Mouse (Mus musculus): Measurements from ENCODE around the gene Ostf1. TPM values are rescaled to one million over a fixed set of nuclear protein-coding genes. Genes with fewer than 3 reads are reported as not detected.

The Ostf1 gene
- polyA plus RNA-seq, 1 experiment from 2014 or later: 45.8 TPM

DNA sequence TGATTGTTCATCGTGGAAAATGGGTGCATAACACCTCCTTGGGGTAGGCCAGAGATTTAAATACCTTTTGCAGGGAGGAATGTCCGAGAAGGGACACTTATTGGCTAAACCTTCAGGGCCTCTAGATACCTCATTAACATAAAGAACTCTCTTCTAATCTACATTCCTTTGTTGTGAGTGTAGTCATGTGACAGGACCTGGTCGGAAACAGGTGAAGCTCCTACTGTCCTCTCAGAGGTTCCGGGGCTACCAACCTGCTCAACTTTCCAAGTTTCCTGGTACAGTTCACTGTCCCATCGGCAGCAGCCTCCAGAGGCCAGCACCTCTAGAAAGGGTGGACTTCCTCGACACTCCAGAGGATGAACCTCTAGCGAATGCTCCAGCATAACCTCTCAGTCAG lies 24.4 kb upstream of the Ostf1 start:
- H3K9ac ChIP-seq: no peak overlapping the region
- ATAC-seq (ENCODE audit: insufficient number of reproducible peaks, insufficient read depth, low FRiP score, low TSS enrichment): no peak
- H3K4me3 ChIP-seq: no peak overlapping the region
- H3K4me1 ChIP-seq: no peaks in the 10 kb centered on the region
- no peaks in the 10 kb centered on the region for H3K9me3 ChIP-seq
- no peaks in the 10 kb centered on the region for H3K27me3 ChIP-seq
- 87% methylated on average over 7 of the region's 7 CpGs for WGBS
- no peak overlapping the region for H3K27ac ChIP-seq
- H3K36me3 ChIP-seq: no peaks in the 10 kb centered on the region
- no peak overlapping the region for H3K4me2 ChIP-seq (replicated peaks)

DNA sequence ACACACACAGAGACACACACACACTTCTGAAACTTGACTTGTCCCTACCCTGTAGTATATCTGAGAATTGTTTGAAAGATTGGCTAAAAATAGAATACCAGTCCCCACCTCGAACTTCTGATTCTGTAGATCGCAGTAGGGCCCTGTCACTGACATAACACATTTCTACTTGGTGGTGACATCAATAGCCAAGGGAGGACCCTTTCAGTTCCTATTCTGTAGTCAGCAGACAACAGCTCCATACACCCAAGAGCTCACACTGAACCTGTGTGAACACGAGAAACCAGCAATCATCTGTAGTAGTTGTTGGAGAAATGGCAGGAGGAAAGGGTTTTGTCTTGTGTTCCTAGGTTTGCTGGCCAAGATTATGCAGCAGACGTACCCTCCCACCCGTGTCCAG lies 23.4 kb upstream of the Ostf1 start:
- Histone ChIP-seq H3K27ac (no peak overlapping the region), H3K27me3 (no peaks in the 10 kb centered on the region), H3K4me1 (no peaks in the 10 kb centered on the region), H3K4me3 (no peak overlapping the region), H3K9me3 (no peaks in the 10 kb centered on the region), H3K36me3 (no peaks in the 10 kb centered on the region), H3K9ac (no peak overlapping the region), H3K4me2 (replicated peaks) (no peak overlapping the region)
- ATAC-seq (ENCODE audit: insufficient number of reproducible peaks, insufficient read depth, low FRiP score, low TSS enrichment): no peak
- 79% methylated on average over 5 of the region's 5 CpGs for WGBS

DNA sequence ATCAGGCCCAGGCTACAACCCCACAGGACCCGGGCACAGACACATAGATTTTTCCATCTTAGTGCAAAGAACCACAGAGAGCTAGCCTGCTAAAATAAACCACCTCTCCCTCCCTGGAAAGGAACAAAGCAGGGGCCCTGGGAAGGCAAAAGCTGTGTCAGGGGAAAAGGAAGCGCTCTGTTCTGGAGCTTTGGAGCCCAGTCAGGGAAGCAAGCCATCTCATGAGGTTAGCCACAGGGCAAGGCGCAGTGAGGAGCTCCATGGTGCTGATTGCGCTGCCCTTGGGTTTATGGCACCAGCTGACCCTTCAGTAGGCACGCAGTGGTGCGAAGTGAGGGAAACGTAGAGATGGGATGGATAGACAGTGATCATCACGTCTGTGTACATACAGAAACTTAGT lies 22.7 kb upstream of the Ostf1 start:
- 86% methylated on average over 8 of the region's 8 CpGs for WGBS
- ATAC-seq (ENCODE audit: insufficient number of reproducible peaks, insufficient read depth, low FRiP score, low TSS enrichment): no peak
- no peaks in the 10 kb centered on the region for H3K36me3 ChIP-seq

DNA sequence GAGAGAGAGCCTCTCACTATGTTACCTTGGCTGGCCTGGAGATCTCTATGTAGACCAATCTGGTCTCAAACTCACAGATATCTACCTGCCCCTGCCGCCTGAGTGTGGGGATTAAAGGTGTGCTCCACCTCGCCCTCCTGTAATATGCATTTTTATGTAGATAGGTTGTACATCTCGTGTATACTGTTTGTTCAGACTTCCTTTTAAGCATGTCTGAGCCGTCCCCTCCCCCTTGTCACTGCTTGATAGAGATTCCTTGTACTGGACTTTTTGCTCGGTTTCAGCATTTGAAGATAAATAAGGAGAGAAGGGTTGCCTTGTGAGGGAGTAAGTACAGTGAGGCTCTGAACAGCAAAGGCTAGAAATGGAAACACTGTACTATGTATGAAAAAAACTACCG lies 21.4 kb upstream of the Ostf1 start:
- no peaks in the 10 kb centered on the region for H3K36me3 ChIP-seq
- no peaks in the 10 kb centered on the region for H3K9me3 ChIP-seq
- H3K27me3 ChIP-seq: no peaks in the 10 kb centered on the region
- no peak overlapping the region for H3K4me2 ChIP-seq (replicated peaks)
- no peak overlapping the region for H3K4me3 ChIP-seq
- no peak overlapping the region for H3K27ac ChIP-seq
- ATAC-seq (ENCODE audit: insufficient number of reproducible peaks, insufficient read depth, low FRiP score, low TSS enrichment): no peak
- H3K9ac ChIP-seq: no peak overlapping the region
- 80% methylated on average over 6 of the region's 6 CpGs for WGBS
- H3K4me1 ChIP-seq: no peaks in the 10 kb centered on the region

More for the DNA sequence above, 22.7 kb upstream of the Ostf1 start:
- Histone ChIP-seq H3K4me3 (no peak overlapping the region), H3K9me3 (no peaks in the 10 kb centered on the region), H3K9ac (no peak overlapping the region), H3K4me2 (replicated peaks) (no peak overlapping the region), H3K4me1 (no peaks in the 10 kb centered on the region), H3K27ac (no peak overlapping the region), H3K27me3 (no peaks in the 10 kb centered on the region)

- no peaks in the 10 kb centered on the region for H3K36me3 ChIP-seq
- H3K4me3 ChIP-seq: no peak overlapping the region
- no peak overlapping the region for H3K4me2 ChIP-seq (replicated peaks)
- no peaks in the 10 kb centered on the region for H3K27me3 ChIP-seq
- H3K4me1 ChIP-seq: no peaks in the 10 kb centered on the region
- ATAC-seq (ENCODE audit: insufficient number of reproducible peaks, insufficient read depth, low FRiP score, low TSS enrichment): no peak
- H3K9me3 ChIP-seq: no peaks in the 10 kb centered on the region
- no peak overlapping the region for H3K27ac ChIP-seq
- 34% methylated on average over 4 of the region's 4 CpGs for WGBS
- no peak overlapping the region for H3K9ac ChIP-seq
Measured at GRCm38 (mm10) chr19:18652592-18652991, 21.0 kb upstream of the Ostf1 start.

- Histone ChIP-seq H3K4me3 (no peak overlapping the region), H3K27ac (no peak overlapping the region), H3K4me2 (replicated peaks) (no peak overlapping the region), H3K9ac (no peak overlapping the region), H3K9me3 (no peaks in the 10 kb centered on the region), H3K36me3 (no peaks in the 10 kb centered on the region), H3K27me3 (no peaks in the 10 kb centered on the region), H3K4me1 (no peaks in the 10 kb centered on the region)
- 73% methylated on average over 6 of the region's 6 CpGs for WGBS
- ATAC-seq (ENCODE audit: insufficient number of reproducible peaks, insufficient read depth, low FRiP score, low TSS enrichment): no peak
Measured at GRCm38 (mm10) chr19:18650473-18650872, 18.9 kb upstream of the Ostf1 start.

- Histone ChIP-seq H3K4me1 (no peaks in the 10 kb centered on the region), H3K36me3 (no peaks in the 10 kb centered on the region), H3K9ac (no peak overlapping the region), H3K27me3 (no peaks in the 10 kb centered on the region), H3K27ac (no peak overlapping the region), H3K4me3 (no peak overlapping the region), H3K4me2 (replicated peaks) (no peak overlapping the region), H3K9me3 (no peaks in the 10 kb centered on the region)
- no peak for ATAC-seq (ENCODE audit: insufficient number of reproducible peaks, insufficient read depth, low FRiP score, low TSS enrichment)
- WGBS: 84% methylated on average over 4 of the region's 4 CpGs
Measured at GRCm38 (mm10) chr19:18649955-18650354, 18.3 kb upstream of the Ostf1 start.

DNA sequence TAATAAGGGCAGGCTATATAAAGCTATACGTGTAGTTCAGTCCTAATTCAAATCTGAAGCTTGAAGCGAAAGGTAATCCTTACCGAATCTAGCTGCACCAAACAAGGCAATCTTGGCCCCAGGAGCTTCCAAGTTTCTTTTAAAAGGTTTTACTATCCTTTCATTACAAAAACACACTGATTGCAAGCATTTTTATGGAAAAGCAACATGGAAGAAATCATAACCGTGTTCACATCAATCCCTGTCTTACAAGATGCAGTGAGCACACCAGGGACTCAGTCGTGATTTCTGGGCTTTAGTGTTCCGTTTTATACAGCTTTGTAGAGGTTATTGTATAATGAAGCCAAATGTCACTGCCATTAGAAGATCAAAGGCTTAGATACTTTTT lies 16.9 kb upstream of the Ostf1 start:
- no peaks in the 10 kb centered on the region for H3K27me3 ChIP-seq
- no peak overlapping the region for H3K9ac ChIP-seq
- no peak overlapping the region for H3K4me3 ChIP-seq
- H3K4me2 ChIP-seq (replicated peaks): no peak overlapping the region
- H3K36me3 ChIP-seq: no peaks in the 10 kb centered on the region
- WGBS: 76% methylated on average over 6 of the region's 6 CpGs
- H3K27ac ChIP-seq: no peak overlapping the region
- no peaks in the 10 kb centered on the region for H3K9me3 ChIP-seq
- no peaks in the 10 kb centered on the region for H3K4me1 ChIP-seq
- no peak for ATAC-seq (ENCODE audit: insufficient number of reproducible peaks, insufficient read depth, low FRiP score, low TSS enrichment)

DNA sequence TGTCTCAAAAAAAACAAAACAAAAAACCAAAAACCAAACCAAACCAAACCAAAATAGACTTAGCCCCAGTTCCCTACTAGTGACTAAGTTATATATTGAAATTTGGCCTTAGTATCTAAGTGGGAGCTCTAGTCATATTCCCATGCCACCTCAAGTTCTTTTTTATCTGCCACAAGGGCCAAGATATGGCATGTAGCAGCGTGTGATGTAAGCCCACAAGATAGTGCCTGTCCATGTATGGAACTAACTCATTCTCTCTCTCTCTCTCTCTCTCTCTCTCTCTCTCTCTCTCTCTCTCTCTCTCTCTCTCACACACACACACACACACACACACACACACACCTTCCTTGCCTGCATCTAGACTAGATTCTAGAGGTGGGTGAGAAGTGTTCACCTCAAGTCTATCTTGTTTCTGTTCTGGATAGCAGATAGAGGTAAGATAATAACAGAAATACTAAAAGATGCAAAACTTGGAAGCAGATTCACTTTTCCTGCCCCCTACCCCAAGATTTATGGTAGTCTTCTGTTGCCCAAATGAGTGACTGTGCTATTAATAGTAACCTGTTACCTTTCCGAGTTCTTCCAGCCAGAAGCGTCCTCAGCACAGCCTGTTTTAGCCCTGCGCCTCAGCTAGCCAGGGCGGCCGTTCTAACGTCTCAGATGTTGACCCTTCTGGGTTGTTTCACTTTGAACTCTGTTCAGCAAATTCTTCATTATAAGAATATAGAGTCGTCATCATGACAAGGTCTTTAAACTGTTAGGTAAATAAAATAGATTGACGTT lies 16.3 kb upstream of the Ostf1 start:
- no peaks in the 10 kb centered on the region for H3K36me3 ChIP-seq
- H3K27ac ChIP-seq: no peak overlapping the region
- H3K4me1 ChIP-seq: no peaks in the 10 kb centered on the region
- H3K9me3 ChIP-seq: no peaks in the 10 kb centered on the region
- no peak overlapping the region for H3K4me3 ChIP-seq
- ATAC-seq (ENCODE audit: insufficient number of reproducible peaks, insufficient read depth, low FRiP score, low TSS enrichment): no peak
- H3K9ac ChIP-seq: no peak overlapping the region
- H3K27me3 ChIP-seq: no peaks in the 10 kb centered on the region
- no peak overlapping the region for H3K4me2 ChIP-seq (replicated peaks)
- WGBS: 65% methylated on average over 9 of the region's 9 CpGs

- H3K9me3 ChIP-seq: no peaks in the 10 kb centered on the region
- no peak overlapping the region for H3K4me3 ChIP-seq
- no peak overlapping the region for H3K27ac ChIP-seq
- H3K9ac ChIP-seq: no peak overlapping the region
- no peak overlapping the region for H3K4me2 ChIP-seq (replicated peaks)
- no peaks in the 10 kb centered on the region for H3K36me3 ChIP-seq
- H3K4me1 ChIP-seq: no peaks in the 10 kb centered on the region
- 70% methylated on average over 5 of the region's 5 CpGs for WGBS
- H3K27me3 ChIP-seq: no peaks in the 10 kb centered on the region
- peak; percentile 72 for ATAC-seq (ENCODE audit: insufficient number of reproducible peaks, insufficient read depth, low FRiP score, low TSS enrichment)
Measured at GRCm38 (mm10) chr19:18646853-18647420, 15.3 kb upstream of the Ostf1 start.

DNA sequence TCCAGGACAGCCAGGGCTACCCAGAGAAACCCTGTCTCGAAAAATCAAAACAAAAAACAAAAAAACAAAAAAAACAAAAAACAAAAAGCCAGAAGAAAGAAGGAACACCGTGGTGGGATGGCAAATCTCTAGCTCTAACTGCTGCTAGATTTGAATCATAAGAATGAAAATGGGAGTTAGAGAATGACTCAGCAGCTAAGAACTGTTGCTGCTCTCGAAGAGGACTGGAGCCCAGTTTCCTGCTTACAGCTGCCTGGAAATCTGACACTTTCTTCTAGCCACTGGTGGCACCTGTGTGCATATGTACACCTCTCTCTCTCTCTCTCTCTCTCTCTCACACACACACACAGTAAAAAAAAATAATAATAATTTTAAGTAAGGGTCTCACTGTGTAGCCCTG lies 14.8 kb upstream of the Ostf1 start:
- Histone ChIP-seq H3K9me3 (no peaks in the 10 kb centered on the region), H3K4me3 (no peak overlapping the region), H3K27ac (no peak overlapping the region), H3K4me2 (replicated peaks) (no peak overlapping the region), H3K27me3 (no peaks in the 10 kb centered on the region), H3K9ac (no peak overlapping the region), H3K36me3 (no peaks in the 10 kb centered on the region), H3K4me1 (no peaks in the 10 kb centered on the region)
- ATAC-seq (ENCODE audit: insufficient number of reproducible peaks, insufficient read depth, low FRiP score, low TSS enrichment): no peak
- WGBS: 58% methylated on average over 3 of the region's 3 CpGs

DNA sequence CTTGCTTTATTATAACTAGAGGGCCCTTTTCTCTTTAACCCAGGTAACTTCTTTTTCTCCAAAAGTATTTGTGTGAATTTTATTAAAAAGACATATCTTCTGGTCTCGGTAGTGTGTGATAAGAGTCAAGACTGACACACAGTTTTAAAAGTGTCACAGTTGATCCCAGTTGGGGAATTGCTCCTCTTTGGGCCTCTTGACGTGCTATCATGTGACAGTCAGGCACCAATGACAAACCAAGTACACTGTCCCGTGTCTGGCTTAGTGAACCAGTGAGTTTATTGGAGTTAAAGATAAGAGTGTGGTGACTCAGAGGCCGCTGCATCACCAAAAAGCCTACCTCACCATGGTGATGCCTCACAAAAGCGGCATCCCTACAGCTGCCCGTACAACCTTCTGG lies 12.5 kb upstream of the Ostf1 start:
- Histone ChIP-seq H3K4me3 (no peak overlapping the region), H3K4me2 (replicated peaks) (no peak overlapping the region), H3K4me1 (no peaks in the 10 kb centered on the region), H3K9ac (no peak overlapping the region), H3K36me3 (no peaks in the 10 kb centered on the region), H3K9me3 (no peaks in the 10 kb centered on the region), H3K27me3 (no peaks in the 10 kb centered on the region), H3K27ac (no peak overlapping the region)
- WGBS: 78% methylated on average over 6 of the region's 6 CpGs
- ATAC-seq (ENCODE audit: insufficient number of reproducible peaks, insufficient read depth, low FRiP score, low TSS enrichment): no peak

All from embryonic facial prominence, embryonic 12.5 days (tissue).